Mouse (Mus musculus): ENCODE data around the gene B830017H08Rik. TPM values are rescaled to one million over a fixed set of nuclear protein-coding genes. Genes with fewer than 3 reads are reported as not detected.

The B830017H08Rik gene
- polyA plus RNA-seq, 1 experiment, result not detected

DNA sequence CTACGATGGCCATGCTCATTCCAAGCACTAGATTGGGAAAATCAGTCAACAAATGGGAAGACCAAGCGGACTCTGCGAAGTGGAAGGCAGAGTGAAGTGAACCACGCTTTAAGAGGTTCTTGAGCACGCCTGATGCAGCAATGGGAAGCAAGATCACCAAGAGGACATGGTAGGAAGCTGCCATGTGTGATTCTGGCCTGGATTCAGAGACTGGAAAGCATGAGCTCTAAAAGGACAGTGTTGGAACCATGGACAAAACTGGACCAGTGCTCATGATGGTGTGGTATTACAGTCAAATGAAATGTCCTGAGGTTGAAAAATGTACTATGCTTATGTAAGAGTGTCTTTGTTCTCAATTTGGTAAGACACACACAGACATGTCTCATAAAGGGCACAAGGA is 18.4 kb downstream of the B830017H08Rik start:
- peaks cover 3% of the 10 kb centered on the region; the same call in 1 of the 2 replicates for H3K4me1 ChIP-seq (ENCODE audit: control insufficient read depth, insufficient read depth, insufficient read length, low read length)
- H3K27ac ChIP-seq (ENCODE audit: insufficient read depth, low read depth, low read length), result no peak overlapping the region
- peaks cover 57% of the 10 kb centered on the region for H3K36me3 ChIP-seq (ENCODE audit: control insufficient read depth, insufficient read depth, low read length)
- 96% methylated on average over 5 of the region's 5 CpGs for WGBS
- no peaks in the 10 kb centered on the region for H3K27me3 ChIP-seq (ENCODE audit: control insufficient read depth, insufficient read depth, low read length)
- no peak overlapping the region for H3K4me3 ChIP-seq (ENCODE audit: low read depth, low read length)
- TF ChIP-seq CTCF (IDR thresholded peaks at IDR 0.05; ENCODE audit: extremely low read depth, insufficient read length, insufficient replicate concordance, low read depth, low read length) (no peak), POLR2A (IDR thresholded peaks at IDR 0.05; ENCODE audit: low read depth, low read length) (no peak)

DNA sequence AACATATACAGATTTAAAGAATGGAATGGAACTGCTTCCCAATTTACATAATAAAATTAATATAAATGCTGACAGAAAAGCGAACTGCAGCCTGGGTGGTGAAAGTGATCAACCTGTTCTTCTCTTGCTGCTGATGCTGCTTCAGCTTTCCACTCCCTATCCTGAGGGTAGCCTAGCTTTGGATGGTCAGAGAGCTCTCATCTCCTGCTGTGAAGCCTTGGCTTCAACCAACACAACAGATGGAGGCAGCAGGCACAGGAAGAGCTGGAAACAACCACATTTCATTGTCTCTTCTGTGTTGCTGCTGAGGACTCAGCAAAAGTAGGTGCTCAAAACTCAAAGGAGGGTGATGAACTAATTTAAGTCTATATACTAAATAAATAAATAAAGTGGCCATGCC is 18.9 kb downstream of the B830017H08Rik start:
- H3K27me3 ChIP-seq (ENCODE audit: control insufficient read depth, insufficient read depth, low read length), result no peaks in the 10 kb centered on the region
- peaks cover 59% of the 10 kb centered on the region for H3K36me3 ChIP-seq (ENCODE audit: control insufficient read depth, insufficient read depth, low read length)
- H3K27ac ChIP-seq (ENCODE audit: insufficient read depth, low read depth, low read length), result no peak overlapping the region
- no peak for TF ChIP-seq CTCF (IDR thresholded peaks at IDR 0.05; ENCODE audit: extremely low read depth, insufficient read length, insufficient replicate concordance, low read depth, low read length)
- TF ChIP-seq POLR2A (IDR thresholded peaks at IDR 0.05; ENCODE audit: low read depth, low read length), result no peak
- WGBS, result 93% methylated on average over 1 of the region's 1 CpGs
- H3K4me3 ChIP-seq (ENCODE audit: low read depth, low read length), result no peak overlapping the region
- H3K4me1 ChIP-seq (ENCODE audit: control insufficient read depth, insufficient read depth, insufficient read length, low read length), result peaks cover 3% of the 10 kb centered on the region; the same call in 1 of the 2 replicates

DNA sequence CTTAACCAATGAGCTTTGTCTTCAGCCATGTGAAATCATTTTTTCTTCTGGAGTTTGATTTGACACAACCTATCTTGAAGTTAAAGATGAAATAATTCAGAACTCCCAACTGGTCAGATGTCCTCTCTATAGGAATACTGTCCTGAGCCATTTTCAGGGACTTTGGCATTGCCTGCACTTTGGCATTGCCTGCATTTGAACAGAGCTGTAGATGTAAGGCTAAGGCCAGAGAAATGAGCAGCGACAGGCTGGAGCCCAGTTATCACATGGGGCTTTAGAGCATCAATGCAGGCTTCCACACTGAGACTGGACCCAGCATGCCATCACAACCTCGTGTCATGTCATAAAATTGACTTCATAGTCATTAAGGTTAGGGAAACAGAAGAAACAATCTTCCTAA is 20.3 kb downstream of the B830017H08Rik start:
- no peak overlapping the region for H3K4me3 ChIP-seq (ENCODE audit: low read depth, low read length)
- H3K27ac ChIP-seq (ENCODE audit: insufficient read depth, low read depth, low read length), result no peak overlapping the region
- no peaks in the 10 kb centered on the region for H3K27me3 ChIP-seq (ENCODE audit: control insufficient read depth, insufficient read depth, low read length)
- TF ChIP-seq POLR2A (IDR thresholded peaks at IDR 0.05; ENCODE audit: low read depth, low read length) (no peak), CTCF (IDR thresholded peaks at IDR 0.05; ENCODE audit: extremely low read depth, insufficient read length, insufficient replicate concordance, low read depth, low read length) (no peak)
- 79% methylated on average over 2 of the region's 2 CpGs for WGBS
- H3K4me1 ChIP-seq (ENCODE audit: control insufficient read depth, insufficient read depth, insufficient read length, low read length), result no peaks in the 10 kb centered on the region
- peaks cover 67% of the 10 kb centered on the region for H3K36me3 ChIP-seq (ENCODE audit: control insufficient read depth, insufficient read depth, low read length)

DNA sequence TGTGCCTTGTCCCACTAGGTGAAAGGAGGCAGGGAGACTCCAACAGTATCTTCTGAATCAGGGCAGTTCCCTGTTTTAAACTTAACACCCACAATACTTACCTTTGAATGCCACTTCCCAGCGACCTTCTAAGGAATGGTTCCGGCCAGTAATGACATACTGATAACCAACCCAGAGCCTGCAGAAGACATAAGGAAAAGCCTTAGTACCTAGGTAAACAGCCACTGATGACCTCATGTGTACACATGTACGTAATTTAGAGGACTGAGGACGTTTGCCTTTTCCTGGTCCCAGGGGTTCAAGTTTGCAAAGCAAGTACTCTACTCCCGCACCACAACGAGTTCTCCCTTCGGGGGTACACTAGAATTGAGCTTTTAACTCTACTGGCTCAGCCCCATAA is 24.2 kb downstream of the B830017H08Rik start:
- 82% methylated on average over 7 of the region's 7 CpGs for WGBS

DNA sequence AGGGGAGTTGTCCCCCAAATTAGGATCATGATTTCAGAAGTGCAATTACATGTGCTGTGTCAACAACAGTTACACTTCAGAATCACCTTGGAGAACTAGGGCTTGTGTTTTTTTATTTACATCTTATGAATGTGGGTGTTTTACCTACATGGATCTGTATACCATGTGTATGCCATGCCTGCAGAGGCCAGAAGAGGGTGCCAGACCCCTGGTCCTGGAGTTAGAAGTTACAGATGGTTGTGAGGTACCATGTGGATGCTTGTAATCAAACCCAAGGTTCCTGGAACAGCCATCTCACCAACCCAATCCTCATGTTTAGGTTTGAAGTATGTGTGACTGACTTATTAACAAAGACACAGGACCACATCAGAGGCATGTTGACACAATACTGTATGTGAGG is 25.7 kb downstream of the B830017H08Rik start:
- H3K4me3 ChIP-seq (ENCODE audit: low read depth, low read length), result no peak overlapping the region
- TF ChIP-seq CTCF (IDR thresholded peaks at IDR 0.05; ENCODE audit: extremely low read depth, insufficient read length, insufficient replicate concordance, low read depth, low read length) (peak; percentile 63; the same call in 1 of the 2 replicates), POLR2A (IDR thresholded peaks at IDR 0.05; ENCODE audit: low read depth, low read length) (no peak)
- no peaks in the 10 kb centered on the region for H3K27me3 ChIP-seq (ENCODE audit: control insufficient read depth, insufficient read depth, low read length)
- H3K36me3 ChIP-seq (ENCODE audit: control insufficient read depth, insufficient read depth, low read length), result peaks cover 48% of the 10 kb centered on the region
- H3K4me1 ChIP-seq (ENCODE audit: control insufficient read depth, insufficient read depth, insufficient read length, low read length), result no peaks in the 10 kb centered on the region
- no peak overlapping the region for H3K27ac ChIP-seq (ENCODE audit: insufficient read depth, low read depth, low read length)

More for the DNA sequence above, 24.2 kb downstream of the B830017H08Rik start:
- TF ChIP-seq CTCF (IDR thresholded peaks at IDR 0.05; ENCODE audit: extremely low read depth, insufficient read length, insufficient replicate concordance, low read depth, low read length) (no peak), POLR2A (IDR thresholded peaks at IDR 0.05; ENCODE audit: low read depth, low read length) (no peak)
- Histone ChIP-seq H3K4me3 (ENCODE audit: low read depth, low read length) (no peak overlapping the region), H3K27ac (ENCODE audit: insufficient read depth, low read depth, low read length) (no peak overlapping the region), H3K36me3 (ENCODE audit: control insufficient read depth, insufficient read depth, low read length) (peaks cover 52% of the 10 kb centered on the region), H3K27me3 (ENCODE audit: control insufficient read depth, insufficient read depth, low read length) (no peaks in the 10 kb centered on the region), H3K4me1 (ENCODE audit: control insufficient read depth, insufficient read depth, insufficient read length, low read length) (no peaks in the 10 kb centered on the region)

DNA sequence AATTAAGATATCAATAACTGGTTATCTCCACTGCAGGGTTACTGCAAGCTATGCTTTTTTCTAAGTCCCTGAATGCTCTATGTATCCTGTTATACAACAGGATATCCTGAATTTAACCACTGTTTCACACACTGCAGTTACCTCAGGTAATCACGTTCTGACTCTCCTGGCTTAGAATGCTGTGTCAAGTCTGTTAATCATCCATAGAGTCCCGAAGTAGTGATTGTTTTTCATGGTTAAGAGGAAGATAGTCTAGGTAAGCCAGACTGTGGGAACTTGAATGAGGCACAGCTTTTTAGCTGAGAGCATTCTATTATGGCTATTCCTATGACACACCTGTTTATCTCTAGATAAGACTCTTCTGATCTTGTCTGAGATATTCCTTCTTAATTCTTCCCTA is 32.4 kb downstream of the B830017H08Rik start:
- no peak overlapping the region for H3K4me3 ChIP-seq (ENCODE audit: low read depth, low read length)
- H3K4me1 ChIP-seq (ENCODE audit: control insufficient read depth, insufficient read depth, insufficient read length, low read length), result peaks cover 18% of the 10 kb centered on the region
- H3K27me3 ChIP-seq (ENCODE audit: control insufficient read depth, insufficient read depth, low read length), result no peaks in the 10 kb centered on the region
- WGBS, result 23% methylated on average over 2 of the region's 2 CpGs
- H3K27ac ChIP-seq (ENCODE audit: insufficient read depth, low read depth, low read length), result no peak overlapping the region
- H3K36me3 ChIP-seq (ENCODE audit: control insufficient read depth, insufficient read depth, low read length), result peaks cover 5% of the 10 kb centered on the region; the same call in 1 of the 2 replicates
- TF ChIP-seq CTCF (IDR thresholded peaks at IDR 0.05; ENCODE audit: extremely low read depth, insufficient read length, insufficient replicate concordance, low read depth, low read length) (no peak), POLR2A (IDR thresholded peaks at IDR 0.05; ENCODE audit: low read depth, low read length) (no peak)

DNA sequence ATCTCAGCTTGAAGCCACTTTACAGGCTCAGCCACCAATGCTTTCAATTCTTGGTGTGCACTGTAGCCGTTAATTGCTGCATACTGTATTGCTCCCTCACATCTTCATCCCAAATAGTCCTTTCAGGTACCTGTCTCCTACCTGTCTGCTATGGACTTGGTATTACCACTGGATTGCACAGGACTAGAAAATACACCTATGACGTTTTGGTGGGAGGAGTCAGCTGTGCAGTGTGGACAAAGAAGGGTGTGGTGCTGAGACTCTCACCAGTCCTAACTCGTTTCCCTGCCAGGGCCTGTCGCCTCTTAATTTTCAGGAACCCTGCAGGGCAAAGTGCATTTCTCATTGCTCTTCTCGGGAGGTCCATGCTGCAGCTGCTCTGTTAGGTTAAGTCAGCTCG is 32.8 kb downstream of the B830017H08Rik start:
- Histone ChIP-seq H3K4me1 (ENCODE audit: control insufficient read depth, insufficient read depth, insufficient read length, low read length) (peaks cover 19% of the 10 kb centered on the region), H3K36me3 (ENCODE audit: control insufficient read depth, insufficient read depth, low read length) (peaks cover 5% of the 10 kb centered on the region; the same call in 1 of the 2 replicates), H3K27me3 (ENCODE audit: control insufficient read depth, insufficient read depth, low read length) (no peaks in the 10 kb centered on the region), H3K4me3 (ENCODE audit: low read depth, low read length) (no peak overlapping the region), H3K27ac (ENCODE audit: insufficient read depth, low read depth, low read length) (no peak overlapping the region)
- no peak for TF ChIP-seq CTCF (IDR thresholded peaks at IDR 0.05; ENCODE audit: extremely low read depth, insufficient read length, insufficient replicate concordance, low read depth, low read length)
- no peak for TF ChIP-seq POLR2A (IDR thresholded peaks at IDR 0.05; ENCODE audit: low read depth, low read length)
- 24% methylated on average over 6 of the region's 6 CpGs for WGBS
